Mouse (Mus musculus) olfactory bulb, adult 2 months (tissue): ENCODE measurements around the gene Nradd. TPM values are rescaled to one million over a fixed set of nuclear protein-coding genes. Genes with fewer than 3 reads are reported as not detected.

ENCODE experiments used
- H3K27ac ChIP-seq: fragments of 200-500 bp; 2 replicates; pipeline ENCODE4 v1.5.1; 2012; ENCODE audit warnings: low read depth, low read length; ENCODE audit not compliant: insufficient read depth
- H3K4me1 ChIP-seq: fragments of 200-500 bp; 2 replicates; pipeline ENCODE4 v1.6.1; 2012; ENCODE audit warnings: low read length; ENCODE audit not compliant: control insufficient read depth, insufficient read depth
- H3K4me3 ChIP-seq: fragments of 200-500 bp; 2 replicates; pipeline ENCODE4 v1.5.1; 2012; ENCODE audit warnings: mild to moderate bottlenecking, low read depth, low read length, moderate library complexity; ENCODE audit not compliant: insufficient read depth
- CTCF ChIP-seq: fragments of 200-500 bp; IDR thresholded peaks from 2 replicates; pipeline ENCODE4 v1.5.1; 2012; ENCODE audit warnings: low read depth, mild to moderate bottlenecking, low read length, moderate library complexity; ENCODE audit not compliant: insufficient read depth
- POLR2A ChIP-seq: fragments of 200-500 bp; IDR thresholded peaks from 2 replicates; pipeline ENCODE4 v1.6.1; 2012; ENCODE audit warnings: mild to moderate bottlenecking, low read depth, low read length, moderate library complexity; ENCODE audit not compliant: insufficient read depth
- WGBS: fragments of 180-500 bp; shearing (Covaris S2); methylation state at CpG from one replicate; pipeline ENCODE4 v1.1.7; 2018; 5-methylcytosine and 5-hydroxymethylcytosine counted together
- polyA plus RNA-seq: library from polyadenylated mRNA; stranded (reverse); fragments of >200 nt; gene quantifications from 2 replicates; pipeline ENCODE4 v1.2.4, GENCODE M21; 2012; ENCODE audit warnings: low replicate concordance; ENCODE audit not compliant: missing spikeins, insufficient read depth, insufficient read length

Nradd gene
- polyA plus RNA-seq, 1 experiment, result not detected

DNA sequence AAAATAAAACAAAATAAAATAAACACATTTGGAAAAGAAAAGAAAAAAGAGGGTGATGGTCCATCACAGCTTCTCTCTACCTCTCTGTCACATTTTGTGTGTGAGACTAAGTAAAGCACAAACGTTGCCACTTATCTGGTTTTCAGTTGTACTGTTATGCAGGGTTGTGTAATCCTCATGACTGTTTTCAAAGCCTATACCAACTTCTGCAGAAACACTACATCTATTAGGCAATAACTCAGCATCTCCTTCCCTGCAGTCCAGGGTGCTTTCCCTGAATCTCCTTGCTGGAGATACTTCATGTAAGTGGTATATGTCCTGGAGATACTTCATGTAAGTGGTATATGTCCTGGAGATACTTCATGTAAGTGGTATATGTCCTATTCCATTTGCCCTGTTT lies 38.6 kb upstream of the Nradd start:
- H3K27ac ChIP-seq, result no peak overlapping the region
- WGBS, result 76% methylated on average over 1 of the region's 1 CpGs

GRCm38 (mm10) chr9:110660856-110661612 lies 36.8 kb upstream of the Nradd start:
- TF ChIP-seq POLR2A (no peak), CTCF (no peak)
- Histone ChIP-seq H3K27ac (no peak overlapping the region), H3K4me3 (no peak overlapping the region), H3K4me1 (peaks cover 13% of the 10 kb centered on the region)
- 76% methylated on average over 7 of the region's 7 CpGs for WGBS

More for the DNA sequence above, 38.6 kb upstream of the Nradd start:
- H3K4me3 ChIP-seq, result no peak overlapping the region
- peaks cover 21% of the 10 kb centered on the region for H3K4me1 ChIP-seq
- TF ChIP-seq POLR2A (no peak), CTCF (no peak)

DNA sequence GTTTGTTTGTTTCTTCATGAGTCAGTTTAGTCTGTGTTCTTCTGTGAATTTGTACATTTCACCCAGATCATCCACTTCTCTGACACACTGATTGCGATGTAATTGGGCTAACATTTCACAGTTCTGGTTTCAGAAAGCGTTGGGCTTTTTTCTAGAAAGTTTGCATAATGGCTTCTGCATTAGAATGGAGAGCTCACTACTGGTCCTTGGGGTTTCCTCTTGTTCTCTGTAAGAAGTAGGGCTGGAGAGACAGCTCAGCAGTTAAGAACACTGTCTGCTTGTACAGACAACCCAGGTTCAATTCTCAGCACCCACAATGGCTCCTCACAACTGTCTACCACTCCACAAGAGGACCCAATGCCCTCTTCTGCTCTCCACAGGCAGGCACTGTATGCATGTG lies 36.0 kb upstream of the Nradd start:
- TF ChIP-seq CTCF, result no peak
- no peak for TF ChIP-seq POLR2A
- Histone ChIP-seq H3K27ac (no peak overlapping the region), H3K4me3 (no peak overlapping the region), H3K4me1 (peaks cover 14% of the 10 kb centered on the region)
- 89% methylated on average over 2 of the region's 2 CpGs for WGBS

DNA sequence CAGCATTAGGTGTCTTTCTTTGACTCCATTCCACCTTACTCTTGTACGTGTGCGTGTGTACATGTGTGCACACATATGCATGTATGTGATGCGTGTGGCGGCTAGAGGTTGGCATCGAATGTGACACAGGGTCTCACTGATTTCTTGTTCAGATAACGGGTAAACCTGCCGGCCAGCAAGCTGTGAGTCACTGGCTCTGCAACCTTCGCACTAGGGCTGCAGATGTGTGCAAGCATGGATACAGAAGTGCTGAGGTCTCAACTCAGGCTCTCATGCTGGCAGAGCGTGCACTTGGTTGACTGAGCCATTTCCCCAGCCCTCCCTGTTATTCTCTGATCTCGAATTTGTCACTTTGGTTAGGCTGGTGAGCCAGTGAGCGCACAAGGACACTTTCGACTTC lies 35.3 kb upstream of the Nradd start:
- 91% methylated on average over 12 of the region's 12 CpGs for WGBS
- TF ChIP-seq POLR2A (no peak), CTCF (no peak)
- H3K27ac ChIP-seq, result no peak overlapping the region
- H3K4me1 ChIP-seq, result peaks cover 17% of the 10 kb centered on the region
- no peak overlapping the region for H3K4me3 ChIP-seq

DNA sequence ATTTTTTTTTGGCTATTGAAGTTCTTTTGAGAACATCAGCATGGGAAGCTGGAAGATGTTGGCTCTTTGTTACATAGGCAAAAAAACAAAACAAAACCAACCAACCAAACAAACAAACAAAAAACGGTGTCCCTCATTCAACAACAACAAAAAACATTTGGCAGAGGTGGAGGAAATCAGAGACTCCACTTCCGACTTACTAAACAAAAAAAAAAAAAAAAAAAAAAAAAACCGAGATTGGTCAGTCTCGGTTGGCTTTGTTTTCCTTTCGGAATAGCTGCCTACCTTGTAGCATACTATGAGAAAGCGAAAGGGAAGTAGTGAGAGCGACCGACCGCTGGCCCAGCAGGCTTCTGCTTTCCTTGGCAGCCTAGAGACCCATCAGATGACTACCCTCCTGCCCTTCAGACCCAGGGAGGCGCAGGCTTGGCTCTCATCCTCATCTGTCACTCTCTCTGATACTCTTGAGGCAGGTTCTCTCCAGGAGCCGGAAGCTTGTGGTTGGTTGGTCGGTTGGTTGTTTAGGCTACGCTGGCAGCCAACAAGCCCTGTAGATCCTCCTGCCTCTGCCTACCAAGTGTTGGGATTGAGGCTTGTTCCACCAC lies 33.3 kb upstream of the Nradd start:
- peaks cover 28% of the 10 kb centered on the region for H3K4me1 ChIP-seq
- TF ChIP-seq CTCF (no peak), POLR2A (no peak)
- 62% methylated on average over 13 of the region's 13 CpGs for WGBS
- peak overlapping the region; percentile 11; the same call in 1 of the 2 replicates for H3K27ac ChIP-seq
- H3K4me3 ChIP-seq, result 0 out of 2 replicates have a peak overlapping the region, but pooled peaks have one; percentile 0

DNA sequence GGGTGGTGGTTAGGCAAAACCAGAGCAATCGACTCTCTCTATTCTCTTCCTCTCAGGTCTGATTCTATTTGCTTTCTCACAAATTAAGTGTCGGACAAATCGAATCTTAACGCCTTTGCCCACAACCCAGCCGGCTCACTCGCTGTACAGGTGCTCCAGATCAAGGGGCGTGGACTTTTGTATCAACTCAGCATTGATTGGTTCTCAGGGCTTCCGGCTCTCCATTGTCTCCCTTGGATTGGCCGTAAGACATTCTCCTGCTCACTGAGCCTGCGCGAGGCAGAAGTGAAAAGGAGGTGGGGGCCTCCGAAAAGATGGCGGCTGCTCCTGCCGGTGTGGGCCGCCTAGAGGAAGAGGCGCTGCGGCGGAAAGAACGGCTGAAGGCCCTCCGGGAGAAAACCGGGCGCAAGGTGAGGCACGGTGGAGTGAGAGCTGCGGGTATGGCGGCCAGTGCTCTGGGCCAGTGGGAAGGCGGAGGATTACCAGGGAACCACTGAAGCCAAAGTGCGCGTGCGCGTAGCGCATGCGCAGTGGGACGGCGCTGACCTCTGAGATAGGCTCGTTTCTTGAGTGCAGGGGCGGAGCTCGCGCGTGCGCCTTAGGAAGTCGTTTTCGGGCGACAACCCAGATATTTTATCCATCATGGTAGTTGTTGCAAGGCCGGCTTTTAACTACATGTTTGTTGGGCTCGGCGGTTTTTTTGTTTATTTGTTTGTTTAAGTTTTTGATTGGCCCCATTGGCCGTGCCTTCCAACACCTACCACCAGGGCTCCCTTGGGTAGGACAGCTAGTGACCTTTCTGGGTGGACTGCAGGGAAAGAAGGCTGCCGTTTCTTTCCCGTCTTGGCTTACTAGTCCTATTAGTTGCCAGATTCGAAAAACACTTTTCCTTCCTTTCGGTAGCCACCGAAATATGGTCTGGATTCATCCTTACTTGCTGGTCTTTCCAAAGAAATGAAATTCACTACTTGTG lies 32.3 kb upstream of the Nradd start, which contains the start of gene Ccdc12:
Ccdc12 (plus strand) TSS at position 255 of the 973 bp plus-strand sequence.
- under 1% methylated on average over 52 of the region's 52 CpGs for WGBS
- Histone ChIP-seq H3K27ac (peak within 1 kb of the TSS; percentile 100), H3K4me3 (peak within 1 kb of the TSS; percentile 98), H3K4me1 (peaks cover 34% of the 10 kb centered on the region)
- TF ChIP-seq CTCF, result peak; percentile 16; the same call in 1 of the 2 replicates
- TF ChIP-seq POLR2A, result peak; percentile 94

GRCm38 (mm10) chr9:110655651-110656007 lies 31.4 kb upstream of the Nradd start:
- Histone ChIP-seq H3K4me3 (peak overlapping the region; percentile 98; the same call in 1 of the 2 replicates), H3K4me1 (peaks cover 36% of the 10 kb centered on the region), H3K27ac (0 out of 2 replicates have a peak overlapping the region, but pooled peaks have one; percentile 79)
- TF ChIP-seq CTCF (no peak), POLR2A (no peak)
- WGBS, result 86% methylated on average over 10 of the region's 10 CpGs

DNA sequence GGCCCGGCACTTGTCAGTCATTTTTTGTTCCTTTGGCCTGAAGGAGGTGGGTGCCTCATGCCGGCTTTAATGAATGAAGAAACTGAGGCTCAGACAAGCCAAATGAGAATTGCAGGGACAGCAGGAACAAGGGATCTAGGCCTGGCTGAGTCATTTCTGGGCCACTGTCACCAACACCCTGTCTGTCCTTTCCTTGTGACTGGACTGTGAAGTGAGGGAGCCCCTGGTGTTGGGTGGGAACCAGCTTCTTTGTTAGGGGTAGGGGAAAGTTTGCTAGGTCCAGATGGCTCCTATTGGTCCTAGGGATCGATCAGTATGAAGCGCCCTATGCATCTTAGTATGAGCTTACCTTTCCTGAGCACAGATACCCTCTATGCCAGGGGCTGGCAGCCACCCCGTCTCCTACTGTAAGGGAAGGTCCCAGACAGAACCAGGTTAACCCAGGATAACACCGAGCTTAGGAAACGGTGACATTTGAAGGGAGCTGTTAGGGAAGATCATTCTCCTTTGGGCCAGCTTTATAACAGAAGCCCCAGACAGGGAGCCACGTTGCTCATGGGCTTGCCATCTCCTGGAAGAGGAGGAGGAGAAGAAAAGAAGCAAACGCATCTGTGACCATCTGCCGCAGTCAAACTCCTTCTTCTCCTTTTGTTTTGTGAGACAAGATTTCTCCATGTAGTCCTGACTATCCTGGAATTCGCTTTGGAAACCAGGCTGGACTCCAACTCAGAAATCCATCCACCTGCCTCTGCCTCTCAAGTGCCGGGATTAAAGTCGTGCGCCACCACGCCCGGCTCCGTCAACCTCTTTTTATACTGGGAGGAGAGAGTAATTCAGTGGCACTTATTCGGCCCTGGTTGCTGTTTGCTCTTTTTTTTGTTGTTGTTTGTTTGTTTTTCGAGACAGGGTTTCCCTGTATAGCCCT lies 30.7 kb upstream of the Nradd start:
- 81% methylated on average over 19 of the region's 19 CpGs for WGBS
- H3K4me3 ChIP-seq, result no peak overlapping the region
- no peak overlapping the region for H3K27ac ChIP-seq
- H3K4me1 ChIP-seq, result peaks cover 38% of the 10 kb centered on the region
- TF ChIP-seq CTCF (no peak), POLR2A (no peak)
